Mouse (Mus musculus): Measurements from ENCODE around the gene Wdr72. TPM values are rescaled to one million over a fixed set of nuclear protein-coding genes. Genes with fewer than 3 reads are reported as not detected.

Gene Wdr72
- 1 to 10 TPM; 1.2 to 1.7 TPM for total RNA-seq (2021)

DNA sequence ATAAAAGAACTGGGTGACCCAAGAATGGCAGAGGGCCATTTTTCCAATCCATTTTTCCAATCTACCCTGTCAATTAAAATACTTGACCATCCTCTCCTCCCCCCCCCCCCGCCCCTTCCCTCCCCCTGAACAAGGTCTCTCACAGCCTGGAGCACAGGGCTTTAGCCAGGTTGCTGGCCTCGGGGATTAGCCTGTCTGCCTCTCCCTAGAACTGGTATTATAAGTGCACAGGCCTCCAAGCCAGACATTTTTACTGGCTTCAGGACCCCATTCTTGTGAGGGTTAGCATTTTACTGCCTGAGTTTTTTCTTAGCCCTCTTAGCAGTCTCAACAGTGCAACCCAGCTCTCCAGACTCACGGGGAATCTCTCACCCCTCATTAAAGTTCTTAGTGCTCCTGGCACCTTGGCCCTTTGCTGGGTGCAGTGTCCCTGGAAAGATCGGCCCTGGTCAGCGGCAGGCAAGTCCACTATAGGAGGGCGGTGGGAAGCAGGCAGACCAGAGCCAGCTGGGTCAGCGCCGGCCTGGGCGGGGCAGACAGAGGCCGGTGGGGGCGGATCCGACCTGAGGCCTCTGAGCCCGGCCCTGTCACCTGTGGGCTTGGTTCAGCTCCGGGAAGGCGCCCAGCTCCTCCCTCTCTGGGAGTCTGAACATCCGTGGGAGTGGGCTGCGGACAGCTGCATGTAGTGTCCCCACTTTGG, at the start of gene Wdr72:
Gene Wdr72, plus strand, starts transcription at position 596 of the 700 bp plus-strand sequence.
- DNase-seq: peak; percentile 15 to 27
- intact Hi-C loops (cut with DNase I): no loop called here

GRCm38 (mm10) chr9:74066278-74066677, 43.9 kb upstream of the Wdr72 start:
- DNase-seq: no peak
- intact Hi-C loops (cut with DNase I): no loop called here

- no peak for DNase-seq
- intact Hi-C loops (cut with DNase I): no loop called here
Observed at GRCm38 (mm10) chr9:74066766-74067165, 43.4 kb upstream of the Wdr72 start.

- DNase-seq: no peak
- intact Hi-C loops (cut with DNase I): no loop called here
Observed at GRCm38 (mm10) chr9:74075958-74076357, 34.2 kb upstream of the Wdr72 start.

- intact Hi-C loops (cut with DNase I): no loop called here
- no peak for DNase-seq
Observed at GRCm38 (mm10) chr9:74078458-74078857, 31.7 kb upstream of the Wdr72 start.

GRCm38 (mm10) chr9:74080241-74080640, 29.9 kb upstream of the Wdr72 start:
- no peak for DNase-seq
- intact Hi-C loops (cut with DNase I): loop anchor here (5.0 kb wide), 1 partner anchor 918 kb away; no protein-coding TSS in a partner anchor

GRCm38 (mm10) chr9:74101591-74101990, 8.6 kb upstream of the Wdr72 start:
- intact Hi-C loops (cut with DNase I): no loop called here
- DNase-seq: no peak

DNA sequence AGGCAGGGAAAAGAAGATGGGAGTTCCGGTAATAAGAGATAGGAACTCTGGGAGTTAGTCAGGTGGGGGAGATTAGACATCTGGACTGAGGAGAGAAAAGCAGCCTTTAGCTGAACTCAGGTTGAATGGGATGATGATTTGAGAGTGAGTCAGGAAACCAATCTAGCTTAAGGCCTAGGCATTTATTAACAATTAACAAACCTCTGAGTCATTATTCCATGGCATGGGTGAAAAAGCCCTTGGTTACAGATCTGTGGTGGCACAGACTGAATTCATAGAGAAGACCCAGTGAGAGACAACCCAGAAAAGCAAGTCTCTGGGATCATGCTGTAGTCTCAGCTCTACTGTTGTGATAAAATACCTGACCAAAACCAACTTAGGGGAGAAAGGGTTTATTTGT, 7.5 kb upstream of the Wdr72 start:
- no peak for DNase-seq
- intact Hi-C loops (cut with DNase I): no loop called here

DNA sequence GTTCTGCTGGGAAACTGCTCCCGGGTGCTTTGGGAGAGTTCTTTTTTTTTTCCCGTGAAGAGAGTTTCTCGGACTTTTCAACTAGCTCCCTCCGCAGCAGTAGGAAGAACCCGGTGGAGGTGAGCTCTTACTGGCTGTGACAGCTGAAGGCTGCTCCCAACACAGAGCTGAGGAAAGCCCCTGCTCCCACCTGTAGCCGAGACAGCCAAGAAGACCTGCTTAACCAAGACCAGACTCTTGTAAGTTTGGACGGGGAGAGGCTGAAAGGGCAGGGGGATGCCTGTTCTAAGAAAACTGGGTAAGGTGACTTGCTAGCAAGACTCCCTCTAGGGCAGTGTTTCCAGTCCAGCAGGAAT, 283 bp downstream of the Wdr72 start:
- peak in 1 of 2 experiments; percentile 3 for DNase-seq
- intact Hi-C loops (cut with DNase I): no loop called here

- DNase-seq: no peak
- intact Hi-C loops (cut with DNase I): no loop called here
Observed at GRCm38 (mm10) chr9:74112526-74112925, 2.4 kb downstream of the Wdr72 start.

- intact Hi-C loops (cut with DNase I): no loop called here
- DNase-seq: no peak
Observed at GRCm38 (mm10) chr9:74126222-74126621, 16.1 kb downstream of the Wdr72 start.

DNA sequence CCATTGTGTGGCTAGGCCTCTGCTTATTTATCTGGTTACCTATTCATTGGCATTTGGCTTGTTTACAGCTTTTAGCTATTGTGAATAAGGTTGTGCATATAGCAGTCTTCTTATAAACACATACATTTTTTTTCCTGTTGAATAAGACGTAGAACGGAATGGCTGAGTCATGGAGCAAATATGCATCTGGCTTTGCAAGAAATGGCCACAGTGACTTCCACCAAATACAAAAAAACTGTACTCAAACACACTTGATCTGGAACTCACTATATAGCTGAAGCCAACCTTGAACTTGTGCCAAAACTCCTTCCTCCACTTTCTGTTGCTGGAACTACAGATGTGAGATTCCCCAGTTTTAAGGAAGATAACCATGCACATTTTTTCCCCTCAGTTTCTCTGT, 23.9 kb downstream of the Wdr72 start:
- intact Hi-C loops (cut with DNase I): no loop called here
- DNase-seq: no peak

GRCm38 (mm10) chr9:74141864-74142263, 31.7 kb downstream of the Wdr72 start:
- intact Hi-C loops (cut with DNase I): loop anchor here (2.0 to 10.0 kb wide), 2 partner anchors 133 to 729 kb away; no protein-coding TSS in a partner anchor
- peak; percentile 47 to 70 for DNase-seq

- intact Hi-C loops (cut with DNase I): loop anchor here (2.0 to 10.0 kb wide), 2 partner anchors 132 to 728 kb away; no protein-coding TSS in a partner anchor
- DNase-seq: no peak
Observed at GRCm38 (mm10) chr9:74142705-74143104, 32.5 kb downstream of the Wdr72 start.

- intact Hi-C loops (cut with DNase I): loop anchor here (10.0 kb wide), 1 partner anchor 130 kb away; no protein-coding TSS in a partner anchor
- no peak for DNase-seq
Observed at GRCm38 (mm10) chr9:74145203-74145602, 35.0 kb downstream of the Wdr72 start.

DNA sequence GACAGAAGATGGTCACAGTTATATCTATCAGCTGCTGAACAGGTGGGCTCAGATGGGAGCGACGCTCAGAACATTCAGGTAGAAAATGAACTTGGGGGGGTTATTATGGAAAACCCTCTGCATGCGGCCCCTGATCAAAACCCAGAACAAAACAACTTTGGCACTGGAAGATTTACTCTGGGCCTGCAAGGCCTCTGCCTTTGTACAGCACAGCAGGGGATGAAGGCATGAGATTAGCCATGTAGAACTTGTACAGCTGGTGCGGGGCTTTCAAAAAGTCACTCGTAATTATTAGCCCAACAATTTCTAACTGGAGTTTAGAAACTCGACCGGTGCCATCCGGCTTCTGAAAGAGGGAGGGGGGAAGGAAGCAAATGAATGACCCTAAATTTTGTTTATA, 38.1 kb downstream of the Wdr72 start:
- intact Hi-C loops (cut with DNase I): loop anchor here (10.0 kb wide), 1 partner anchor 126 kb away; no protein-coding TSS in a partner anchor
- no peak for DNase-seq

DNA sequence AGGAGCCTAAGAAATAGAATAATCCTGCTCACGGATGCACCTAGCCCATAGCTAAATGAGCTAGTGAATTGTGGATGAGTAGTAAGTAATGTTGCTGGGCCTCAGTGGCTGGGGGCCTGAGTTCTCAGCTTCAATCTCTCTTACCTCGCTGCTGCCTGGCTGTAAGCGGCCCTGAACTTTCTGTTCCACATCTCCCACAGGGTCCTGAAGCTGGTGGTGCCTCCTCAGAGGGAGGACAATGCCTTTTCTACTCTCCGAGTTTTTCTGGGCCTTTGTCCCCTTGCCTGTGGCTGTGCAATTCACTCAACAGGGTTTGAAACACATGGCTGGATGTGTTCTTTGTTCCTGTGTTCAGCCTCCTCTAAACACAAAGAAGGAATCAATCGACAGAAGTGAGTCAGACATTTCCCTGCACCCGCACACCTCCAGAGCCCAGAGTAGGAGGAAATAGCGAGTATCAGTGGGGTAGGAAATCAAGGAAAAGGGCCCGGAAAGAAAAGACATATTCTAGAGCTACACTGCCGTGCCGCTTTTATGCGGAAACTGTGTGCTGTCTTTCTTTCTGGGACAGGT, 50.3 kb downstream of the Wdr72 start:
- no peak for DNase-seq
- intact Hi-C loops (cut with DNase I): no loop called here

DNA sequence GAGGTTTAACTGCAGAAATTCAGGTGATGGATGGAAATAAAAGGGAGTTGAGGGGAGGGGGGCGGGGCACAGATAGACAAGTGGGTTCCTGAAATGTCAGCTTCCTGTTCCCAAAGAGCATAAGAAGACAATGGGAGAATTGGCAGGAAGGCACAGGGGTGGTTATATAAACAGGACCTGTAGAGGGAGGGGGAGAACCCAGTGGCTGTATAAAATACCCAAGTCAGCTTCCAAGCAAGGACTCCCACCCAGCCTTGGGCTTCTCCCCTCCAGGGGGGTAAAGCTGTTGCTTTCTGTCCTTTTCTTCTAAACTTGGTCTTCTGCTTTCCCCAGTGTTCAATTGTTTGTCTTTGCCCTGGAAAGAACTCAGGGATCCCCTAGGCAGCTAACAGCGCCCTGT, 55.5 kb downstream of the Wdr72 start:
- intact Hi-C loops (cut with DNase I): no loop called here
- no peak for DNase-seq

DNA sequence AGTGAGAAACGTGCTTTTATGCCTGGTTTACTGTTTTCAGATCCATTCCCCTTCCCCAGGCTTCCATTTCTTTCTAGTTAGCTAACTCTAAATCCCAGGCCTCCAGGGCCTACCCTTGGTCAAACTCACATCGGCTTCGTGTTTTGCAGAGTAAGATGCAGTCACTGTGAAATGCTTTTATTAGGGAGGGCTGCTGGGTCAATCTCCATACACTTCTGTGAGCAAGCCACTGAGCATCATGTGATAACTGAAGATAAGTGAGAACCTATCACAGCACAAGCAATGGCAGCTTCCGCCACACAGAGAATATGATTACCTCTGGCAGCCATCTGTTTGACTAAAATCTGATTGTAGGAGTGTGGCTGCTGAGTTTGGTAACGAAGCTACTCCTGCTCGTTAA, 59.7 kb downstream of the Wdr72 start:
- intact Hi-C loops (cut with DNase I): no loop called here
- no peak for DNase-seq

GRCm38 (mm10) chr9:74186748-74187400, 76.7 kb downstream of the Wdr72 start:
- DNase-seq: no peak
- intact Hi-C loops (cut with DNase I): no loop called here

DNA sequence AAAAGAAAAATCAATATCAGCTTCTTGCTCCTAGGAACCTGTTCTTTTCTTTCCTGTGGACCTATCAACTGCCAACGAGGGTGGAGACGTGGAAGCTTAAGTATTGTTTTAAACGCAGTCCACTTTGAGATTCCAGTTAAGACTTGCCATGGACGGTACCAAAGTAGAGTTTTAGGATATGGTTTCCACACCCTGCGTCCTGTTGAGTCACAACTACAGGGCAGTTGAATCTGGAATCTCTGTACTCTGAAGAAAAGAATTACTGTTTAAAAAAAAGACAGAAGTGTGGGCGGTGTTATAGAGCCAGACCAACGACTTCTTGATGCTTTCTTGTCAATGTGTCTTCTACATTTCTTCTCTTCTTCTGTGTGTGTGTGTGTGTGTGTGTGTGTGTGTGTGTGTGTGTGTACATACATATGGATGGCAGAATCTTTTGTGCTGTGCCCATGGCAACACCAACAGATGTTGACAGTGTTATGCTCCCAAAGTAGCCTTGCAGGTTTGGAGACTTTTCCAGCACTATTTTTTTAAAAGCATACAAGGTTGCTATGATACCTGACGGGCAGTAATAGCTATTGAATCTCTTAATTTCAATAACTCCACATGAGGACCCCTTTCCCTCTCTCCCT, 77.4 kb downstream of the Wdr72 start:
- intact Hi-C loops (cut with DNase I): no loop called here
- no peak for DNase-seq
